Mouse (Mus musculus) neural tube, embryonic 11.5 days (tissue): ENCODE results near the gene Uhrf2. TPM values are rescaled to one million over a fixed set of nuclear protein-coding genes. Genes with fewer than 3 reads are reported as not detected.

ENCODE experiments used
- ATAC-seq: fragments of 200-750 bp; cut with Nextera tagmentation; 2 replicates; pipeline ENCODE4 v1.8.0; 2017; ENCODE audit warnings: moderate number of reproducible peaks, mild to moderate bottlenecking, moderate TSS enrichment, moderate library complexity; ENCODE audit not compliant: insufficient read depth, low FRiP score, low TSS enrichment
- DNase-seq: peaks from one replicate; pipeline ENCODE4 v3.0.0-alpha.2; 2015; ENCODE audit warnings: low spot score
- H3K27ac ChIP-seq: fragments of 300-500 bp; sonication (generic); 2 replicates; pipeline ENCODE4 v1.5.1; 2014; ENCODE audit warnings: low read depth, mild to moderate bottlenecking, low read length
- H3K27me3 ChIP-seq: fragments of 300-500 bp; sonication (generic); 2 replicates; pipeline ENCODE4 v1.6.1; 2014; ENCODE audit warnings: mild to moderate bottlenecking, low read length, mixed read lengths; ENCODE audit not compliant: control insufficient read depth, insufficient read depth
- H3K36me3 ChIP-seq: fragments of 300-500 bp; sonication (generic); 2 replicates; pipeline ENCODE4 v1.6.1; 2014; ENCODE audit warnings: mild to moderate bottlenecking, low read length, moderate library complexity, mixed read lengths; ENCODE audit not compliant: control insufficient read depth, insufficient read depth
- H3K4me1 ChIP-seq: fragments of 300-500 bp; sonication (generic); 2 replicates; pipeline ENCODE4 v1.6.1; 2014; ENCODE audit warnings: low read length, mixed read lengths; ENCODE audit not compliant: control insufficient read depth, insufficient read depth
- H3K4me2 ChIP-seq: fragments of 300-500 bp; sonication (generic); 2 replicates; pipeline ENCODE4 v1.6.1; 2014; ENCODE audit warnings: low read depth, mild to moderate bottlenecking, moderate library complexity
- H3K4me3 ChIP-seq: fragments of 300-500 bp; sonication (generic); 2 replicates; pipeline ENCODE4 v1.5.1; 2014; ENCODE audit warnings: low read depth, low read length
- H3K9ac ChIP-seq: fragments of 300-500 bp; sonication (generic); 2 replicates; pipeline ENCODE4 v1.6.1; 2014; ENCODE audit warnings: mild to moderate bottlenecking, low read length
- H3K9me3 ChIP-seq: fragments of 300-500 bp; sonication (generic); 2 replicates; pipeline ENCODE4 v1.6.1; 2016; ENCODE audit warnings: low read length; ENCODE audit not compliant: control insufficient read depth
- WGBS: fragments of 180-500 bp; shearing (Covaris S2); extraction: QIAGEN DNeasy Blood & Tissue Kit; methylation state at CpG from one replicate; pipeline ENCODE4 v1.1.7; 2014; 5-methylcytosine and 5-hydroxymethylcytosine counted together
- polyA plus RNA-seq: library from polyadenylated mRNA; unstranded; fragments of >200 nt; fragmentation: Nextera tagmentation; extraction: Ambion mirVana; gene quantifications from 2 replicates; pipeline ENCODE4 v1.2.1, GENCODE M21; 2014

The Uhrf2 gene
- polyA plus RNA-seq, 1 experiment from 2014 or later = 79.1 TPM

GRCm38 (mm10) chr19:30125670-30126059 lies 95.4 kb downstream of the Uhrf2 start:
- WGBS = 81% methylated on average over 7 of the region's 7 CpGs
- DNase-seq (no peak), ATAC-seq (no peak)
- H3K4me1 ChIP-seq = 0 out of 2 replicates have a peak, but pooled peaks cover 3% of the 10 kb centered on the region
- no peak overlapping the region for H3K4me3 ChIP-seq
- H3K9me3 ChIP-seq = no peaks in the 10 kb centered on the region
- no peak overlapping the region for H3K4me2 ChIP-seq
- no peak overlapping the region for H3K27ac ChIP-seq
- no peak overlapping the region for H3K9ac ChIP-seq
- H3K27me3 ChIP-seq = no peaks in the 10 kb centered on the region
- H3K36me3 ChIP-seq = no peaks in the 10 kb centered on the region

GRCm38 (mm10) chr19:30128177-30128576 lies 97.9 kb downstream of the Uhrf2 start:
- 78% methylated on average over 4 of the region's 4 CpGs for WGBS
- Histone ChIP-seq H3K27ac (no peak overlapping the region), H3K4me3 (no peak overlapping the region), H3K36me3 (no peaks in the 10 kb centered on the region), H3K9me3 (no peaks in the 10 kb centered on the region), H3K27me3 (no peaks in the 10 kb centered on the region), H3K4me2 (no peak overlapping the region), H3K9ac (no peak overlapping the region), H3K4me1 (0 out of 2 replicates have a peak, but pooled peaks cover 3% of the 10 kb centered on the region)
- ATAC-seq = no peak
- DNase-seq = no peak

- Histone ChIP-seq H3K4me3 (no peak overlapping the region), H3K9me3 (no peaks in the 10 kb centered on the region), H3K4me1 (no peaks in the 10 kb centered on the region), H3K27me3 (no peaks in the 10 kb centered on the region), H3K4me2 (no peak overlapping the region), H3K27ac (no peak overlapping the region), H3K9ac (no peak overlapping the region), H3K36me3 (no peaks in the 10 kb centered on the region; the same call in 1 of the 2 replicates)
- whole genome bisulfite sequencing = 88% methylated on average over 1 of the region's 1 CpGs
- DNase-seq (no peak), ATAC-seq (no peak)
These were observed 106.0 kb downstream of the Uhrf2 start for GRCm38 (mm10) chr19:30136308-30136707.

Other genes with a start within 250 kb of the Uhrf2 start
- 6.9 and 8.6 TPM in 2 replicates for gene 9930021J03Rik, start 224.5 kb upstream of the Uhrf2 start, polyA plus RNA-seq
- gene Ranbp6, start 217.5 kb upstream of the Uhrf2 start, polyA plus RNA-seq = 44.6 and 44.7 TPM in 2 replicates
- gene Il33, start 105.4 kb upstream of the Uhrf2 start, polyA plus RNA-seq = 0.32 and 0.46 TPM in 2 replicates
- gene Trpd52l3, start 26.7 kb upstream of the Uhrf2 start, polyA plus RNA-seq = not detected in 2 replicates
- 19.6 and 22.2 TPM in 2 replicates for gene Gldc, start 144.9 kb downstream of the Uhrf2 start, polyA plus RNA-seq
- gene Mbl2, start 202.4 kb downstream of the Uhrf2 start, polyA plus RNA-seq = not detected in 2 replicates